Mouse (Mus musculus): ENCODE data around the gene Lap3.
A peak's percentile ranks its signal among the peaks of the same experiment; 100 is the strongest.

The Lap3 gene

DNA sequence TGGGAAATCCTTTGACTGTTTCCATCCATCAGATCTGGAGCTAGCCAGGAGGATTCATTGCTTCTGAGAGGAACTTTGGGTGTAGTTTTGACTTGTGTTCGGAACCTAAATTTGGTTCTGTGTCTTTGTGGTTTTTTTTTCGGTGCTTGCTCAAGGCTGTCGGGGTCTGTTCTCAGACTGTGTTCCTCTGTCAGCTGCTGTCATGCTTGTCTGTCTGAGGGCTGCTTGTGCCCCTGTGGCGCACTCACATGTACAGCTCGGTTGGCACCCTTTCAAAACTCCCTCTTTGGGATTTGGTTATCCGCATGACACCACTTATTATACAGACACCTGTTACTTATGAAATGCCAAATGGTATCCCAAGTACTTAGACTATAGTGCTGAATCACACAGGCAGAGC, 28.4 kb downstream of the Lap3 start:
- no peak for TF ChIP-seq CTCF (conservative IDR thresholded peaks at IDR 0.05; ENCODE audit: low read length)
- no peak for TF ChIP-seq POU5F1 (IDR thresholded peaks at IDR 0.05; ENCODE audit: borderline replicate concordance, low read length)
- no peak for TF ChIP-seq NANOG (IDR thresholded peaks at IDR 0.05; ENCODE audit: borderline replicate concordance, low read length)
- H3K27me3 ChIP-seq (ENCODE audit: insufficient read depth, low read length), result no peaks in the 10 kb centered on the region
- peaks cover 34% of the 10 kb centered on the region for H3K4me1 ChIP-seq (replicated peaks; ENCODE audit: low read depth, low read length)
- H3K4me3 ChIP-seq (replicated peaks; ENCODE audit: low read length), result peak overlapping the region; percentile 98; the same call in 1 of the 2 replicates
- H3K36me3 ChIP-seq (ENCODE audit: insufficient read depth, low read length), result peaks cover 79% of the 10 kb centered on the region
- no peaks in the 10 kb centered on the region for H3K9me3 ChIP-seq (ENCODE audit: low read length)

- Histone ChIP-seq H3K4me1 (replicated peaks; ENCODE audit: low read depth, low read length) (peaks cover 15% of the 10 kb centered on the region), H3K36me3 (ENCODE audit: insufficient read depth, low read length) (peaks cover 82% of the 10 kb centered on the region), H3K27me3 (ENCODE audit: insufficient read depth, low read length) (no peaks in the 10 kb centered on the region), H3K4me3 (replicated peaks; ENCODE audit: low read length) (no peak overlapping the region), H3K9me3 (ENCODE audit: low read length) (no peaks in the 10 kb centered on the region)
- TF ChIP-seq POU5F1 (IDR thresholded peaks at IDR 0.05; ENCODE audit: borderline replicate concordance, low read length) (no peak), NANOG (IDR thresholded peaks at IDR 0.05; ENCODE audit: borderline replicate concordance, low read length) (no peak), CTCF (conservative IDR thresholded peaks at IDR 0.05; ENCODE audit: low read length) (no peak)
Observed at GRCm38 (mm10) chr5:45525101-45525500, 31.9 kb downstream of the Lap3 start.

DNA sequence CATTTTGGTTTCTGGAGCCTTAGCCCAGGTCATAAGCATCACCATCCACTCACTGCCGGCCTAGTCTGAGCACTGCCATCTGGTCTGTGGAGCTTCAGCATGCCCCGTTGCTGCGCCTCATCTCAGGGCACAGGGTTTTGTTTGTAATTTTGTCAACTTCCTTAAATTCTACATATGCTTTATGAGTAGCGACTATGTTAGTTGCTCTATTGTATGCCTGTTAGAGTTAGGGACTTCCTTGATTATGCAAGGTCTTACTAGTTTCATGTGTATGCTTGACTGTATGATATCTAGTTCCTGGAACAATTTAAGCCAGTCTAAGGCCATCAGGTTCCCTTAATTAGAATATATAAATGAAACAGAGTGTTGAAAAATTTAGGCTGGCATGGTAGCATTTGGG, 33.2 kb downstream of the Lap3 start:
- TF ChIP-seq NANOG (IDR thresholded peaks at IDR 0.05; ENCODE audit: borderline replicate concordance, low read length) (no peak), CTCF (conservative IDR thresholded peaks at IDR 0.05; ENCODE audit: low read length) (no peak), POU5F1 (IDR thresholded peaks at IDR 0.05; ENCODE audit: borderline replicate concordance, low read length) (no peak)
- Histone ChIP-seq H3K4me1 (replicated peaks; ENCODE audit: low read depth, low read length) (peaks cover 13% of the 10 kb centered on the region), H3K27me3 (ENCODE audit: insufficient read depth, low read length) (no peaks in the 10 kb centered on the region), H3K4me3 (replicated peaks; ENCODE audit: low read length) (no peak overlapping the region), H3K36me3 (ENCODE audit: insufficient read depth, low read length) (peaks cover 93% of the 10 kb centered on the region), H3K9me3 (ENCODE audit: low read length) (no peaks in the 10 kb centered on the region)

- Histone ChIP-seq H3K4me1 (replicated peaks; ENCODE audit: low read depth, low read length) (0 out of 2 replicates have a peak, but pooled peaks cover 6% of the 10 kb centered on the region), H3K9me3 (ENCODE audit: low read length) (no peaks in the 10 kb centered on the region), H3K27me3 (ENCODE audit: insufficient read depth, low read length) (no peaks in the 10 kb centered on the region), H3K4me3 (replicated peaks; ENCODE audit: low read length) (no peak overlapping the region), H3K36me3 (ENCODE audit: insufficient read depth, low read length) (peaks cover 61% of the 10 kb centered on the region)
- no peak for TF ChIP-seq CTCF (conservative IDR thresholded peaks at IDR 0.05; ENCODE audit: low read length)
- no peak for TF ChIP-seq NANOG (IDR thresholded peaks at IDR 0.05; ENCODE audit: borderline replicate concordance, low read length)
- TF ChIP-seq POU5F1 (IDR thresholded peaks at IDR 0.05; ENCODE audit: borderline replicate concordance, low read length), result no peak
Observed at GRCm38 (mm10) chr5:45529696-45530095, 36.5 kb downstream of the Lap3 start.

DNA sequence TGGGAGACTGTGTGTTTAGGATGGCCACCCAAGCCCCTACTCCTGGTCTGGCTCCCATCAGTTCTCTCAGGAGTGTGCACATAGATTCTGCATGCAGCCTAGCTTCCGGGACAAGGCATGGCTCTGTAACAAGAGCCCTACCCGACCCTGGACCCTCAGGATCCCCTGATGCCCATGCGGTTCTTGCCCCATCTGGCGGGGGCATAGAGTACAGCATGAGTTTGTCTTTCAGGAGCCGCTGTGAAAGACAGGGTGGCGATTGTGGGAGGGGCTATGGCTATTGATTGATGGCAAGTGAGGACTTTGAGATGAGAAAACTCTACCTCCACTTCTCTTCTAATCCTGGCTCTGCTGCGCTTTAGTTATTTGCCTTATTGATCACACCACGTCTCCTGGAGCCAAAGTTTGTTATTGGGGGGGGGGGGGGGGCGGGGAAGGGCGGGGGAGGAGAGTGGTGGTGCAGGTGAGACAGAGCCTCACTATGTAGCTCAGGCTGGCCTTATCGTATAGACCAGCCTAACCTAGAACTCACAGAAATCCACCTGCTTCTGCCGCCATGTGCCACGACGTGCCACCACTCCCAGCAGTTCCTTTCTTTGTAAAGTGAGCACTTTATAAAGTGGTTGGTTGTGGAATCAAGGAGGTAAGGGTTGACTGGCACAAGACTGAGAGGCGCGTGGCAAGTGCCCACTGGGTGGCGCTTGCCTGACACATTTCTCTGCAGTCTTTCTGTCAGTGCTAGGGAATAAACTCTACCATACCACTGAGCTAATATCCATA, 41.3 kb downstream of the Lap3 start:
- TF ChIP-seq CTCF (conservative IDR thresholded peaks at IDR 0.05; ENCODE audit: low read length) (peak; percentile 57), POU5F1 (IDR thresholded peaks at IDR 0.05; ENCODE audit: borderline replicate concordance, low read length) (no peak)
- no peaks in the 10 kb centered on the region for H3K9me3 ChIP-seq (ENCODE audit: low read length)
- no peaks in the 10 kb centered on the region for H3K27me3 ChIP-seq (ENCODE audit: insufficient read depth, low read length)
- H3K36me3 ChIP-seq (ENCODE audit: insufficient read depth, low read length), result peaks cover 14% of the 10 kb centered on the region
- 0 out of 2 replicates have a peak overlapping the region, but pooled peaks have one; percentile 24 for H3K4me3 ChIP-seq (replicated peaks; ENCODE audit: low read length)
- peaks cover 6% of the 10 kb centered on the region; the same call in 1 of the 2 replicates for H3K4me1 ChIP-seq (replicated peaks; ENCODE audit: low read depth, low read length)

DNA sequence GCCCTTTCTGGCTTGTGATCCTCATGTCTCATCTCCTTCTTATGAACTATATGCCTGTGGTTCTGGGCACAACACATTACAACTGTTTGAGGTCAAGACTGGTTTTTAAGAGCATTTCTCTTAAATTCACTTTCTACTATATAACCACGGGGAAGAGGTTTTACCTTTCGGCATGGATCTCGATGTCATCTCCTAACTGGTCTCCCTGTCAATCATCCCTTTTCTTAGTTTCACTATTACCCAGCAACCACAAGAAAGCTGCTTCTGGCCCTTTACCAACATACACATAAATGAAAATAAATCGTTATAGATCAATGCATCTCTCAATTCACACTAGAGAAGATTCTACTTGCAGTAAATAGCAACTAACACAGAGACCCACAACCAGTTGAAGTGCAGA, 42.0 kb downstream of the Lap3 start:
- Histone ChIP-seq H3K4me3 (replicated peaks; ENCODE audit: low read length) (no peak overlapping the region), H3K36me3 (ENCODE audit: insufficient read depth, low read length) (peaks cover 11% of the 10 kb centered on the region), H3K9me3 (ENCODE audit: low read length) (no peaks in the 10 kb centered on the region), H3K4me1 (replicated peaks; ENCODE audit: low read depth, low read length) (peaks cover 6% of the 10 kb centered on the region; the same call in 1 of the 2 replicates), H3K27me3 (ENCODE audit: insufficient read depth, low read length) (peaks cover 3% of the 10 kb centered on the region; the same call in 1 of the 2 replicates)
- no peak for TF ChIP-seq CTCF (conservative IDR thresholded peaks at IDR 0.05; ENCODE audit: low read length)
- TF ChIP-seq POU5F1 (IDR thresholded peaks at IDR 0.05; ENCODE audit: borderline replicate concordance, low read length), result no peak
- no peak for TF ChIP-seq NANOG (IDR thresholded peaks at IDR 0.05; ENCODE audit: borderline replicate concordance, low read length)

GRCm38 (mm10) chr5:45539502-45539901, 46.3 kb downstream of the Lap3 start:
- Histone ChIP-seq H3K27me3 (ENCODE audit: insufficient read depth, low read length) (peaks cover 16% of the 10 kb centered on the region; the same call in 1 of the 2 replicates), H3K9me3 (ENCODE audit: low read length) (no peaks in the 10 kb centered on the region), H3K36me3 (ENCODE audit: insufficient read depth, low read length) (no peaks in the 10 kb centered on the region), H3K4me1 (replicated peaks; ENCODE audit: low read depth, low read length) (peaks cover 2% of the 10 kb centered on the region; the same call in 1 of the 2 replicates), H3K4me3 (replicated peaks; ENCODE audit: low read length) (no peak overlapping the region)
- TF ChIP-seq POU5F1 (IDR thresholded peaks at IDR 0.05; ENCODE audit: borderline replicate concordance, low read length), result no peak
- TF ChIP-seq CTCF (conservative IDR thresholded peaks at IDR 0.05; ENCODE audit: low read length), result peak; percentile 76
- TF ChIP-seq NANOG (IDR thresholded peaks at IDR 0.05; ENCODE audit: borderline replicate concordance, low read length), result no peak

GRCm38 (mm10) chr5:45543374-45543773, 50.2 kb downstream of the Lap3 start:
- Histone ChIP-seq H3K27me3 (ENCODE audit: insufficient read depth, low read length) (peaks cover 16% of the 10 kb centered on the region; the same call in 1 of the 2 replicates), H3K4me3 (replicated peaks; ENCODE audit: low read length) (no peak overlapping the region), H3K4me1 (replicated peaks; ENCODE audit: low read depth, low read length) (peaks cover 2% of the 10 kb centered on the region; the same call in 1 of the 2 replicates), H3K9me3 (ENCODE audit: low read length) (peaks cover 15% of the 10 kb centered on the region), H3K36me3 (ENCODE audit: insufficient read depth, low read length) (no peaks in the 10 kb centered on the region)
- no peak for TF ChIP-seq CTCF (conservative IDR thresholded peaks at IDR 0.05; ENCODE audit: low read length)
- TF ChIP-seq POU5F1 (IDR thresholded peaks at IDR 0.05; ENCODE audit: borderline replicate concordance, low read length), result no peak
- no peak for TF ChIP-seq NANOG (IDR thresholded peaks at IDR 0.05; ENCODE audit: borderline replicate concordance, low read length)

Measured in E14TG2a.4 (cell line).